Mouse (Mus musculus): Measurements from ENCODE around the gene Cacna1g.
A peak's percentile ranks its signal among the peaks of the same experiment; 100 is the strongest.

The Cacna1g gene

DNA sequence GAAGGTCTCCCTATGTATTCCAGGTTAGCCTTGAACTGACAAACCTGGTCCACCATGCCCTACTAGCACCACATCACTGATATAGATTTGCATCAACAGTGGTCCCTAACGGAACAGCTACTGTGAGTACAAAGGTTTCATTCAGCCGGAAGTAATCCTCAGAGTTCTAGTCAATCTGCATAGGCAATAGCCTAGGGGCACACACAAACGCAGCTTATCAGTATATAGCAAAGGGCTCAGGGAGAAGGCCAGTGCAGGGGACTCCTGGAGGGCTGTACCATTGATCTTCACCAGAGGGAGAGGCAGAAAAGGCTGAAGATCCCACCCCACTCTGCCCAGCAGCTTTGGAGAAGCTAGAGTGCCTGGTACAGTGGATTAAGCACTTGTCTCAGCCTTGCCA, 27.0 kb downstream of the Cacna1g start:
- no peak for DNase-seq (ENCODE audit: low read depth, low spot score)

DNA sequence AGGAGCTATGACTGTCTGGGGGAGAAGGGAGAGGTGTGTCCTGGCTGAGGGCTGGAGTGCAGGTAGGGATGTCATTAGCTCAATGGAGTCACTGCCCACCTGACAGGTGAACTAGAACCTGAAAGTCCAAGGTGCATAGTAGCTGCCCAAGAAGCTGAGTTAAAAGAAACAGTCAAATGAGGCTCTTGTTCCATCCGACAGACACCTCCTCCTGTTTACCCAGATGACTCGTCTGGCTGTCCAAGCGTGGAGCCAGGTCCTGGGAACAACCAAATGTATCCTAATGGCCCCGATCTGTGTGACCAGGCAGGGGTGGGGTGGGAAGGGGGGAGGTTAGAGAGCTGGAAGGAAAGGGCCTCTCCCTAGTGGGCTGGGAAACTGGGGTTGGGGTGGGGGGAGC, 28.7 kb downstream of the Cacna1g start:
- DNase-seq (ENCODE audit: low read depth, low spot score), result no peak

DNA sequence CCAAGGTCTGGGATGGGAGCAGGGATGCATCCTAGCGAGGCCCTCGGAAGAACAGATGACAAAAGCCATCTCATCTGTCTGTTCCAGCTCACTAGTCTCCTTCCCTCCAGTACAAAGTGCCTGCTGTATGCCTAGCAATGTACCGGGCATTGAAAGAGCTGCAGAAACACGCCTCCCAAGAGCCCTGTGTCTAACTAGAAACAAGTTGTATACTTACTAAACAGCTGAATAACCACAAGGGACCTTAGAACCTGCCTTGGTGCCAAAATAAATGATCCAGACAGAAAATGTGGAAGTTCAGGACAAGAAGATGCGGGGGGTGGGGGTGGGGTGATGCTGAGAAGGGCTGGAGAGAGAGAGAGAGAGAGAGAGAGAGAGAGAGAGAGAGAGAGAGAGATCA, 29.2 kb downstream of the Cacna1g start:
- DNase-seq (ENCODE audit: low read depth, low spot score), result no peak

DNA sequence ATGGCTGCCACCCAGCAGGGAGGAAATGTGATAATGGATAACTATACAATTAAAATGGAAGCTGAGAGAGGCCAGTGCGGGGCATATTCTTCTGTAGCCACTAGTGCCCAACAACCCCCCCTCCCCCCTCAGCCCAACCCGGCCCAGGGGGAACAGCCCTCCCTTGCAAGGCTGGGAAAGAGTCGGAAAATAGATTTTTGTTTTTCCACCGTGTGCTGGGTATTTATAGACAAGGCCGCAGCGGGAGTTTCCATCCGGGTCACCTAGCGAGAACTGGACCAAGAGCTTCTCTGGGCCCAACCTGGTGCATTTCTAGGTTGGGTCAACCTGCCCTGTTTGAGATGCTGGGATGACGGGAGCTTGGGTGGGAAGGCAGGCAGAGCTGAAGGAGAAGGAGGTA, 32.2 kb downstream of the Cacna1g start:
- no peak for DNase-seq (ENCODE audit: low read depth, low spot score)

DNA sequence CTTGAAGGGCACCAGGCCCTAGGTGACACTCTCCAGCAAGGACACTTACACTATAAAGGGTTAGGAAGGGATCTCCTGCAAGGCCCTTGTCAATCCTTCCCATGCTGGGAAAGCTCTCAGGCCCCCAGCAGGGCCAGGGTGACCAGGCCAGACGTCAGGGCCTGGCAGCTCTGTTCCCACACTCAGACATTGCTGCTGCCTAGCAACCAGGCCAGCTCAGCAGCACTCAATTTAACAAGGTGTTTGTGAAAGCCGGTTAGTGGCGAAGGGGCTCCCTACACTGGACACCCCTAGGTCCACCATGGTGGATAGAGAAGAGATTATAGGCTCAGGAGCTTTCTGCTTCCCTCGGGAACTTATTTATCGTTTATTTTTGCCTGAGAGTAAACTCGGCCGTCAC, 32.9 kb downstream of the Cacna1g start:
- no peak for DNase-seq (ENCODE audit: low read depth, low spot score)

DNA sequence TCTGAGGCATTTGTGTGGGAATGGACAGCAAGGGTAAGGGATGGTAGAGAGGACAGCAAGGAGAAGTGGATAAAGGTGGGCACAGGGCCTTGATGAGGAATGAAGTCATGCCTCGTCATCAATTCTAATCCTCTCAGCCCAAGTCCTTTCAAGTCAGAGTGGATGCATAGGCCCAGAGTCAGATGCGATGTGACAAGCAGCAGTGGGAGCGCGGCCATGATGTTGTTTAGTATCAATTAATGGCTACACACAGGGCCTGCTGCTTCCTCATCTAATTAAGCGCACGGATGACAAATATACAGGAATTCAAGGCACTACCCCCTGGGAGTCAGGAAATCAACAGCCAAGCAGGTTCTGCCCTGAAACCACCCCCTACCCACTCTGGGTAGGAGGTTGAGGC, 33.6 kb downstream of the Cacna1g start:
- DNase-seq (ENCODE audit: low read depth, low spot score), result no peak

DNA sequence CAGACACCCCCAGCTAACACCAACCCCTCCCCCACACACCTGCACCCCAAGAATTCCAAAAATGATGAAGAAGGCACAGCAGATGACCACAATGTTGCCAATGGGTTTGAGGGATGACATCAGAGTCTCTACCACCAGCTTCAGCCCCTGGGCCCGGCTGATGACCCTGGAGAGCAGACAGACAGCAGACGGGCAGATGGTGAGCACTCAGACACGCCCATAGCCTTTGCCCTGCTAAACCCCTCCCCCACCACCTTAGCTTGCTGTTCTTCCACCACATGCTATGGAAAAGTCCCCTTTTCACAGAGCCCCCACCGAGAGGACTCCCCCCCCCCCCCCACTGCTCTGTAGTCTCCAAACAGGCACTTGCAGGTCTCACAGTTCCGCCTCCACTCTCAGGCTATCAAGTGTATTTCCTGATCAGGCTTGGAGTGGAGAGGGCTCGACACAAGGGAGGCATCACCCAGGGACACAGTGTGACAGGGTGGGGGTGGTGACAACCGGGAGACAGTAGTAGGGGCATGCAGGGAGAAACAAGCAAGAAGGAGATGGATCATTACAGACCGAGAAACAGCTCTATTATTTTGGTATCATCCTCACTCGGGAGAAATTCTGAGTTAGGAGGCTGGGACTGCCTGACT, 44.9 kb downstream of the Cacna1g start:
- no peak for DNase-seq (ENCODE audit: low read depth, low spot score)

DNA sequence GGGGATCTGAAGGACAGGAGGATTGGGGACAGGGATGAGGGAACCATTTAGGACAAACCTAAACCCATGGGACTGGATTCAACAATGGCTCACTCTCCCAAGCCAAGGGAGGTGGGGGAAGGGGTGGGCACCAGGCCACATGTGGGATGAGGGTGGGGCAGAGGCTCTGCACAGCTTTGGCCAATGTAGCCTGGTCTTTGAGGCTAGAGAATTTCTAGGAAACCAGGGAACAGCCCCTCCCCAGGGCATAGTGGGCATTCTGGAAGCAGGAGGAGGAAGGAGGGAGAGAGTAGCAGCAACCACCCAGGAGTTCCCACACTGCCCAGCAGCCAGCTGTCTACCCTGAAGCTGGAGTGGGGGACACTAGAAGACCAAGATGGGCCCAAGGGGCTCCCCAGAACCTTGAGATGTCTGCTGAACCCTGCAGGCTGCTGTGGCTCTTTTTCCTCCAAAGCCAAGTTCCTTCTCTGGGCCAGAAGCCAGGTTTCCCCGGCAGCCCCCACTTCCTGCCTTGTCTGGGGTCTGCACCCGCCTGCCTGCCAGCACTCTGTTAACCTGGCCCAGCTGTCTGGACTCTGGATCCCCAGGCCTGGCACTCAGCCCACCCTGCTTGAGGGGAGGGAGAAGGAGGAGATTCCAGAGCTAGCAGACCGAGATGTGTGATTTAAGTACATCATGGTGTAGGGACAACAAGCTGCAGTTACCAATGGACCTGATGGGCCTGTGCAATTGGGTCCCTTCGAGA, 45.7 kb downstream of the Cacna1g start:
- peak; percentile 50 for DNase-seq (ENCODE audit: low read depth, low spot score)

DNA sequence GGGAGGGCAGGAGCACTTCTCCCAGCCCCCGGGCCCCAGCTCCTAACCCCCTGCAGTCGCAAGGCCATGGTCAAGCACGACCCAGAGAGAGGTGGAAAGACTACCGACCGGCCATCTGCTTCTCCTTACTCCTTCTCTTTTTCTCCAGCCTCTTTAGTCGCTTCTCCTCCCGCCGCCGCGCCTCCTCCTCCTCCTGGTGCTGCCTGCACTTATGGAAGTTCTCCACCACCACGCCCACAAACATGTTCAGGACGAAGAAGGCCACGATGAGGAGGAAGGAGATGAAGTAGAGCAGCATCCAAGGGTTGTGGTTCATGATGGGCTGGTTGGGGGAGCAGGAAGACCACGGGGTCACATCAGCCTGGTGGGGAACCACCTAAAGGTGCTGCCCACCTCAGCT, 48.3 kb downstream of the Cacna1g start:
- DNase-seq (ENCODE audit: low read depth, low spot score), result no peak

DNA sequence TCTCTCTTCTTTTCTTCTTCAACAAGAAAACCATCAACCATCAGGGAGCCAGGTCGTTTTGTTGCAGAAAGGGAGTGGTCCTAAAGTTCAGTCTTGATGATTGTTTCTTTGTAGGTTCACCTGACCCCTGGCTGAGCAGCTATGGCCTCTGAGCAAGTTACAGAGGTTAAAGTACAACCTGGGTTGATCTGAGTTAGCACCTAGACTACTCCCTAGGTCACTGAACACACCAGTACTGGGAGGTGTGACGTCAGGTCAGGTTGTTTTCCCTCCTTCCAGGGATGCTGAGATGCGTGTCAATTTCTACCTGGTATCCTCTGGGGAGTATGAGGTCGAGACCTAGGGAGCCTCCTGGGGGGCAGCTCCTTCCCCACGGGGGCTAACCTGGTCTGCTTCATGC, 48.8 kb downstream of the Cacna1g start:
- no peak for DNase-seq (ENCODE audit: low read depth, low spot score)

DNA sequence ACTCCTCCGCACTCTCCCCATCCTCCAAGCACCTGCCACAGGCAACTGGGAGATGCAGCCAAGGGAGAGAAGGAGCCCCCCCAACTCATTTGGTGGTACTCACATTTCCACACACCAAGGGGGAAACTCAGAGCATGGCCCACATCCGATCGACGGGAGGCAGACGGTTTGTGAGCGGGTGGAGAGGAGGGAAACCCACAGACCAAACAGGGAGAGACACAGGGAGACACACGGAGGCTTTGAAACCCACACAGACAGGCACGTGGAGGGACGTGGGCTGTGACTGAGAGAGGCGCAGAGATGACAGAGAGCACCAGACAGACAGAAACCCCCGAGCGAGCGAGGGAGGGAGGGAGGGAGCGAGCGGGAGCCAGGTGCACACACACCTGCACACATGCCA, 49.6 kb downstream of the Cacna1g start:
- DNase-seq (ENCODE audit: low read depth, low spot score), result no peak

DNA sequence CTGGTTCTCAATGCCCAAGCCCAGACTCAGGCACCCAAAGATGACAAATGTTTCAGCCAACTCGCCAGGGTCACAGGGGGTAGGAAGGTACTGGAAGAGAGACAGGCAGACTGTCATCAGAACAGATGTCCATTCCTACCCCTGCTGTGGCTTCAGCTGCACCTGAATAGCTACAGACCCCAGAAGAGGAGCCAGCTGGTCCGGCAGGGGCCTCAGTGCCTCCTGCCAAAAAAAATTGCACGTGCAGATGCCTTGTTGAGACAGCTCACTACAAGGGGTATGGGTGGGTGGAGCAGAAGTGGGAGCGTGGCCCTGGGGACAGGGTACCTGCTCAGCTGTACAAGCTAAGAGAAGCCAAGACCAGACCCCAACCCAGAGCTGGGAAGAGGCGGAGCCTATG, 50.1 kb downstream of the Cacna1g start:
- no peak for DNase-seq (ENCODE audit: low read depth, low spot score)

DNA sequence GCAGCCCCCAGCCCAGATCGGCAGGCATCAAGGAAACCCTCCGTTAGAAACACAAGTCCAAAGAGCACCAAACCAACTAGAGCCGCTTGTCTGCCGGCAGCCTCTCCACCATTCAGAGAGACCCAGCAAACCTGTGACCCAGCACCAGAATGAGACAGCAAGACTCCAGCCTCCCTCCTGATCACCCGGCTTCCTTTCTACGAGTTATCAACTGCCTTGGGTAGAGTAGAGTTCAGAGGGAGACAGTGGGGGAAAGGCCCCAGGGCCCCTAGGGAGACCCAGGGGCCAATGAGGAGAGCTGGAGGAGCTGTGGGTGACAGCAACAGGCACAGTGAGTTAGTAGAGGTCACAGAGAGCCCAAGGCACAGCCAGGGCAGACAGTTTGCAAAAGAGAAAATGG, 53.0 kb downstream of the Cacna1g start:
- DNase-seq (ENCODE audit: low read depth, low spot score), result no peak

DNA sequence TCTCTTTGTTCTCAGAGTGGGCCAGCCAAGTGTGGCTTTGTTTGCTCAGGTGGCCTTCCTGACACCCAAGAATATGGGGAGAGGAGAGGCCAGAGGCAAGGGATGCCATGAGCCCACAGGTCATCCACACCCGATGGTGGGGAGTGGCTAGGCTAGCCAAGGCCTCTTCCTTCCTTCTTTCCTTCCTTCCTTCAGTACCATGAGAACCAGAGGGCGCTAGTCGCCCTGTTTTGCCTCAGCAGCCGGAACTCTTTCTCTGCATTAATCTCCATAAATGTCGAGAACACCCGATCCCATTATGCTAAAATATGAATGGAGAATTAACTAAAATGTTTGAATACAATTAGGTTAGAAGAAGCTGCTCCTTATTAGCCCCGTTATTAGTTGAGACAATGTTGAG, 53.7 kb downstream of the Cacna1g start:
- DNase-seq (ENCODE audit: low read depth, low spot score), result no peak

DNA sequence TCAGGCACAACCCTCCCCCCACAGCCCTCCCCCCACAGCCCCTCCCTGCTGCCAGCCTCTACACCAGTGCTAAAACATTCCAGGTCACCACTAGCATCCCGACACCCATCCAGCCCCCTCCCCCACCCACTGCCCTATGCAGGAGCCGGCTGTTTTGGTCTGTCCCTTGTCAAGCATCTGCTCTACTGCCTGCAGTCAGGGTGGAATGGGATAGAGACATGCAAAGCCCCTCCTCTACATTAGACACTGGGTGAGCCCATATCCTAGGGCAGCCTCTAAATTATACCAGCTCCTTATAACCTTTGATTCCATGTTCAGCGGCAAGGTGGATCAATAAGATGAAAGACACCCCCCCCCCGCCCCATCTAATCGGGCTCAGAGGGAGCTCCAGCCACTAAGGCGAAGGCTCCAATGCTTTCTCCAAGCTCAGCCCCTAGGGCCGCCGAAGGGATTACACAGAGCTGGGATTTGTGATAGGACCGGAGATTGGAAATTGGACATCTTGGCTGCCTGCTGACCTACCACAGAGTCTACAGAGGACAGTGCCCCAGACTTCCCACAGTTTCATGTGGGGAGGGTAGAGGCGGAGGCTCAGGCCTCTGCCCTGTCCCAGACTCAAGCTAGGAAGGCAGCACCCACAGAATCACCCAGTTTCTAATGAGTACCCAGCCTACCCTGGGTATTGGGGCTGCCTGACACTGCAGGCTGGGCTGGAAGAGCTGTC, 54.8 kb downstream of the Cacna1g start:
- no peak for DNase-seq (ENCODE audit: low read depth, low spot score)

DNA sequence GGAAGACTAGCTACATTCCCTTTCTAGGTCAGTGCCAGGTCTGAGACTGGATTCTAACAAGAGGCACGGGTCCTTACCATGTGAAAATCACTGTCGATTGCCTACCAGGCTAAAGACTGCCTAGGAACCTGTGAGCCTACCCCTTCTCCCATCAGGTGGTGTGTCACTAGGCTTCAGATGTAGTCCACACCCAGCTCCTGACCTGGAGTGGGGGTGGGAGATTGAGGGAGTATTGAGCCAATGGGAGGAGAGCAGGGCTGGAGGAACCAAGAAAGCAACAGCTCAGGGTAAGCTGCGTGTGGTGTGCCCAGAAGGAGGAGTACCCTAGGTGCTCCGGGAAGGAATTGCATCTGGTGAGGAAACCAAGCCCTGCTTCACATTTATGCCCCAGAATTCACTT, 60.0 kb downstream of the Cacna1g start:
- DNase-seq (ENCODE audit: low read depth, low spot score), result no peak

DNA sequence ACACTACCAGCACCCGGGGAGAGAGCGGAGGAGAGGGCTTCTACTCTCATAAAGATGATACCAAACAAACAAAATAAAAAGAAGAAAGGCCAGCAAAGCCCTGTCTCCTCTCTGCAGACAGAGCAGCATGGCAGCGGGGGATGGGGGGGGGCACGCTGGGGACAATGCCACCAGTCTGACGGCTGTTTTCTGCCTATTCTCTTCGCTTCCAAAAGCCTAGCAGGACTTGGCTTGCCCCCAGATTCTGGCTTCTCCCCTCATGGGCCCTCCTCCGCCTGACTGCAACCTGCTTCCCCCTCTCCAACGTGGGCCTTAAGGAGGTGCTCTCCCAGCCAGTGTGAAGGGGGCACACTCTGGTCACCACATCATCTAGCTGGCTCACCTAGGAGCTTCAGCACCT, 60.5 kb downstream of the Cacna1g start:
- no peak for DNase-seq (ENCODE audit: low read depth, low spot score)

DNA sequence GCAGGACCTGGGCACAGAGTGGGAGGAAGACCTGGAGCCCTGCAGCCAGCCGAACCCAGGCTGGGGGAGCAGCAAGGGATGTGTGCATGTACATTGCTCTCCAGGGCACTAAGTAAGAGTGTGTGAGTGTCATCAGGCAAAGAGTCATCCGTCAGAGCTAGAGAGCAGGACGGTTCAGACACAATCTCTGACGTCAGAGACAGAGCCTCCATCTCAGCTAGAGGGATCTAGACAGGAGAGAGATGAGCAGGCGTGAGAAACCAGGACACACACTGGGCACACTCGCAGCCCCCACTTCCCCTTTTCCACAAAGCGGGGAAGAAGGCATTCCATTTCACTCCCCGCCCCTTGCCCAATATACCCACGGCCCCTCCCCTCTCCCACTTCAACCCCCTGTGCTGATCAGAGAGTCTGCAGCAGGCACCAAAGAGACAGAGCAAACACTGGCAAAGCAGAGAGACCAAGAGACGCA, 61.0 kb downstream of the Cacna1g start:
- no peak for DNase-seq (ENCODE audit: low read depth, low spot score)

DNA sequence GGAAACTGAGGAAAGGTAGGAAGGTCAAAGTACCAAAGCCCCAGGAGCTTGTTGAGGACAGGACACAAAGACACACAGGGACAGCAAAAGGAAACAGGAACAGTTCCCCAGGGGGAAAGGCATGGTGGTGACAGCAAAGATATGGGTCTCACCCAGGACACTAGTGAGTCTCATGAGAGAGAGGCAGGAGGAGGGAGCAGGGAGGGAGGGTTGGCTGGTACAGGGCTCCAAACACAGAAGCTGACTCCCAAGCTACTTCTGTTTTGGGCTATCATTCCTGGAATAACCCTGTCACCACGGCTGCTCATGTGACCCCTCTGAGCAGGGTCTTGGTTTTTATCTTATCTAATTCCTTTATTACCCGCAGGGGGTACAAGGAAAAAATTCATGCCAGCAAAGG, 61.4 kb downstream of the Cacna1g start:
- DNase-seq (ENCODE audit: low read depth, low spot score), result no peak

DNA sequence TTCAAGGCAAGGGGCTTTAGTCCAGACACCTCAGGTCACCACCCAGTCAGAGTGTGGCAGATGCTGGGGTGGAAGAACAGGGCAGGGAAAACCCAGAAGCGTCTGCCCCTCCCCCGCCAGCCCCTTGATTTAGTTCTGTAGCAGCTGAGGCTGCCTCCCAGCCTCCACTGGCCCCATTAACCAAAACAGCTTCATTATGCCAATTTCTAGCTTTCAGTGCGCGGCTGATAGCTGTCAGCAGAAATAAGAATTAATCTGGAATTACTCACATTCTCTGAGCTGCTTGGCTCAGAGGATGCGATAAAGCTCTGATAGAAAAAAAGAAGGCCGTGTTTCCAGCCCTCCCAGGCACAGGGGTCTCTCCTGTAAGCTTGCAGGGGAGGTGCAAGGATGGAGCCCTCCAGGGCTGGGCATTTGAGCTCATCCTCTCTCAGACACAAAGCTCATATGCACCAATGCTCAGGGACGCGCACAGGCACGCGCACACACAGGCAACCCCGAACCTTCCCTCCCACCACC, 66.1 kb downstream of the Cacna1g start:
- DNase-seq (ENCODE audit: low read depth, low spot score), result no peak

DNA sequence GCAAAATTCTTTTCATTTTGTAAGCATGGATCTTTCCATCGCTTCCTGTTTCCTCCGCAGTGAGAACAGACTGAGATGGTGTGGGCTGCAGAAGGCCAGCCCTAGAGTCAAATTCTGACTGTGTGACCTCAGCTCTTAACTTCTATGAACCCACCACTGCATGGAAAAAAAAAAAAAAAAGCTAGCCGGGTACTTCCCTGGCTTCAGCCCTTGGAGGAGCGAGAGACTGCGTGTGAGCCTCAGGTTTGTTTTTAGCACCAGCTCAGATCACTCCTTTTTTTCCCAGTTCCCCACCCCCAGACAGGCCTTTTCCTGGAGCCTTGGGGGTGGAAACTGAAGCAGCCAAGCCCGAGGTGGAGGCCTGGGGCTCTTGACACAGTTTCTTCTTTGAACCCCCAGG, 68.7 kb downstream of the Cacna1g start:
- DNase-seq (ENCODE audit: low read depth, low spot score), result no peak

DNA sequence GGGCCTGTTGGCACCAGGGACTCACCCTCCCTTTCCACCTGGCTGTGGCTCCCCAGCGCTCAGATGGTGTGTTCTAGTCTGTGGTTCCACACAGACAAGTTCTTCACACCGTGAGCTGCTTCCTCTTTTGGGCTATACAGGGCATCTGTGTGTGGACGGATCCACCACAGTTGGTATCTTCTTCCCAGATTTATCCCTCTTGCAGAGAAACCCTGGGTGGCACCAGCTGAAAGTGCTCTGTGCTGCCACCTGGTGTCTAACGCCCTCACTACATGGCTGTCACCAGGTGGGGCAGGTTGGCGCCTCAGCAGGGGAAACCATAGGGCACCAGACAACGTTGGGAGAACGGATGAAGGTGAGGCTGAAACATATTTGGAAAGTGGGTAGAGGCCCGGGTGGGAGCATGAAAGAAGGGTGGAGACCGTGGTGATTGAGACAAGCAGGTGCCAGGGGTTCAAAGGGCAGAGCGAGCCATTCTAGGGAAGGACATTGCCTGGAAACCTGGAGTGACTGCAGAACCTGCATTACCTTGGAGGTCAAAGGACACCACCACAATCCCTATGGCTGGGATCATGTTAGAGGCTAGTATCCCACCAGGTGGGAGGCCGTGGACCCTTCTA, 69.2 kb downstream of the Cacna1g start:
- DNase-seq (ENCODE audit: low read depth, low spot score), result peak; percentile 54
